Mouse (Mus musculus) kidney, embryonic 15.5 days (tissue): Measurements from ENCODE around the gene H2-T3. TPM values are rescaled to one million over a fixed set of nuclear protein-coding genes. Genes with fewer than 3 reads are reported as not detected.
A peak's percentile ranks its signal among the peaks of the same experiment; 100 is the strongest.
"Not testable (repeated sequence)": the region's sequence is repeated elsewhere in the genome, so short reads cannot be mapped to it uniquely, and the experiment has no call there.

Experiments used
- ATAC-seq: fragments of 200-750 bp; cut with Nextera tagmentation; replicated peaks from 2 replicates; pipeline ENCODE4 v1.8.0; 2017; ENCODE audit warnings: moderate TSS enrichment; ENCODE audit not compliant: low FRiP score
- H3K27ac ChIP-seq: fragments of 300-500 bp; sonication (generic); 2 replicates; pipeline ENCODE4 v1.5.1; 2015; ENCODE audit warnings: mild to moderate bottlenecking, inconsistent platforms
- H3K27me3 ChIP-seq: fragments of 300-500 bp; sonication (generic); 2 replicates; pipeline ENCODE4 v1.6.1; 2015; ENCODE audit warnings: inconsistent platforms
- H3K36me3 ChIP-seq: fragments of 300-500 bp; sonication (generic); 2 replicates; pipeline ENCODE4 v1.6.1; 2015; ENCODE audit warnings: inconsistent platforms
- H3K4me1 ChIP-seq: fragments of 300-500 bp; sonication (generic); 2 replicates; pipeline ENCODE4 v1.6.1; 2015; ENCODE audit warnings: inconsistent platforms
- H3K4me2 ChIP-seq: fragments of 300-500 bp; sonication (generic); 2 replicates; pipeline ENCODE4 v1.6.1; 2015; ENCODE audit warnings: moderate library complexity, mild to moderate bottlenecking, inconsistent platforms
- H3K4me3 ChIP-seq: fragments of 300-500 bp; sonication (generic); replicated peaks from 2 replicates; pipeline ENCODE4 v1.5.1; 2015; ENCODE audit warnings: mild to moderate bottlenecking, inconsistent platforms
- H3K9ac ChIP-seq: fragments of 300-500 bp; sonication (generic); 2 replicates; pipeline ENCODE4 v1.6.1; 2015; ENCODE audit warnings: mild to moderate bottlenecking, inconsistent platforms
- H3K9me3 ChIP-seq: fragments of 300-500 bp; sonication (generic); replicated peaks from 2 replicates; pipeline ENCODE4 v1.6.1; 2016; ENCODE audit warnings: inconsistent platforms
- WGBS: fragments of 180-500 bp; shearing (Covaris S2); methylation state at CpG from one replicate; pipeline ENCODE4 v1.1.7; 2015; ENCODE audit warnings: mixed read lengths; 5-methylcytosine and 5-hydroxymethylcytosine counted together
- polyA plus RNA-seq: library from polyadenylated mRNA; unstranded; fragments of >200 nt; fragmentation: Nextera tagmentation; extraction: Ambion mirVana; gene quantifications from 2 replicates; pipeline ENCODE4 v1.2.1, GENCODE M21; 2015

H2-T3 gene
- polyA plus RNA-seq = not detected in 2 replicates

- Histone ChIP-seq H3K4me2 (no peak within 1 kb of the TSS), H3K4me3 (no peak within 1 kb of the TSS), H3K27me3 (peaks cover 85% of the 10 kb centered on the region), H3K9ac (no peak within 1 kb of the TSS), H3K9me3 (no peaks in the 10 kb centered on the region), H3K4me1 (no peaks in the 10 kb centered on the region), H3K27ac (no peak within 1 kb of the TSS), H3K36me3 (no peaks in the 10 kb centered on the region)
- WGBS = 67% methylated on average over 2 of the region's 2 CpGs
- no peak for ATAC-seq
Observed at GRCm38 (mm10) chr17:36190169-36190507, at the start of gene H2-T3. H2-T3 (minus strand) TSS chr17:36190287.

GRCm38 (mm10) chr17:36237321-36237921, 47.3 kb upstream of the H2-T3 start:
- H3K4me2 ChIP-seq = peak overlapping the region; percentile 65
- H3K9me3 ChIP-seq = no peaks in the 10 kb centered on the region
- no peaks in the 10 kb centered on the region for H3K36me3 ChIP-seq
- H3K4me3 ChIP-seq = peak overlapping the region; percentile 36
- H3K9ac ChIP-seq = peak overlapping the region; percentile 38; the same call in 1 of the 2 replicates
- 0 out of 2 replicates have a peak, but pooled peaks have one; percentile 33 for ATAC-seq
- no peak overlapping the region for H3K27ac ChIP-seq
- WGBS = 2% methylated on average over 27 of the region's 27 CpGs
- H3K4me1 ChIP-seq = peaks cover 13% of the 10 kb centered on the region
- peaks cover 48% of the 10 kb centered on the region for H3K27me3 ChIP-seq

GRCm38 (mm10) chr17:36235300-36235699, 45.2 kb upstream of the H2-T3 start:
- H3K9me3 ChIP-seq, H3K4me1 ChIP-seq, H3K36me3 ChIP-seq, H3K4me2 ChIP-seq, H3K9ac ChIP-seq, ATAC-seq, H3K4me3 ChIP-seq, H3K27ac ChIP-seq: not testable (repeated sequence)
- H3K27me3 ChIP-seq = peaks cover 35% of the 10 kb centered on the region
- WGBS = 27% methylated on average over 9 of the region's 9 CpGs

GRCm38 (mm10) chr17:36233572-36233971, 43.5 kb upstream of the H2-T3 start:
- no peak overlapping the region for H3K27ac ChIP-seq
- H3K36me3 ChIP-seq = no peaks in the 10 kb centered on the region
- H3K4me3 ChIP-seq = no peak overlapping the region
- 85% methylated on average over 5 of the region's 5 CpGs for WGBS
- peaks cover 27% of the 10 kb centered on the region for H3K27me3 ChIP-seq
- no peak overlapping the region for H3K9ac ChIP-seq
- no peak for ATAC-seq
- H3K9me3 ChIP-seq = no peaks in the 10 kb centered on the region
- peaks cover 6% of the 10 kb centered on the region for H3K4me1 ChIP-seq
- no peak overlapping the region for H3K4me2 ChIP-seq

GRCm38 (mm10) chr17:36231318-36231717, 41.2 kb upstream of the H2-T3 start:
- no peaks in the 10 kb centered on the region for H3K9me3 ChIP-seq
- H3K9ac ChIP-seq = no peak overlapping the region
- ATAC-seq = no peak
- no peaks in the 10 kb centered on the region for H3K4me1 ChIP-seq
- no peak overlapping the region for H3K4me3 ChIP-seq
- H3K36me3 ChIP-seq = no peaks in the 10 kb centered on the region
- H3K4me2 ChIP-seq = no peak overlapping the region
- H3K27me3 ChIP-seq = peaks cover 6% of the 10 kb centered on the region
- WGBS = 8% methylated on average over 35 of the region's 36 CpGs
- no peak overlapping the region for H3K27ac ChIP-seq

- ATAC-seq = no peak
Observed at GRCm38 (mm10) chr17:36229046-36229445, 39.0 kb upstream of the H2-T3 start.

GRCm38 (mm10) chr17:36226921-36227320, 36.8 kb upstream of the H2-T3 start:
- H3K9me3 ChIP-seq = no peaks in the 10 kb centered on the region
- no peak overlapping the region for H3K4me2 ChIP-seq
- H3K27me3 ChIP-seq = peaks cover 34% of the 10 kb centered on the region
- H3K4me3 ChIP-seq = no peak overlapping the region
- H3K4me1 ChIP-seq = no peaks in the 10 kb centered on the region
- H3K9ac ChIP-seq = no peak overlapping the region
- no peak overlapping the region for H3K27ac ChIP-seq
- WGBS = 12% methylated on average over 8 of the region's 8 CpGs
- no peak for ATAC-seq
- H3K36me3 ChIP-seq = no peaks in the 10 kb centered on the region

More at GRCm38 (mm10) chr17:36229046-36229445, 39.0 kb upstream of the H2-T3 start:
- Histone ChIP-seq H3K9me3 (no peaks in the 10 kb centered on the region), H3K4me3 (no peak overlapping the region), H3K36me3 (no peaks in the 10 kb centered on the region), H3K27ac (no peak overlapping the region), H3K27me3 (peaks cover 20% of the 10 kb centered on the region), H3K4me2 (no peak overlapping the region), H3K9ac (no peak overlapping the region), H3K4me1 (no peaks in the 10 kb centered on the region)
- 8% methylated on average over 5 of the region's 5 CpGs for WGBS

GRCm38 (mm10) chr17:36225231-36225824, 35.2 kb upstream of the H2-T3 start:
- no peak overlapping the region for H3K4me3 ChIP-seq
- 10% methylated on average over 9 of the region's 9 CpGs for WGBS
- H3K36me3 ChIP-seq = no peaks in the 10 kb centered on the region
- H3K4me1 ChIP-seq = no peaks in the 10 kb centered on the region
- H3K9me3 ChIP-seq = no peaks in the 10 kb centered on the region
- H3K27ac ChIP-seq = no peak overlapping the region
- H3K27me3 ChIP-seq = peaks cover 50% of the 10 kb centered on the region
- H3K9ac ChIP-seq = no peak overlapping the region
- no peak for ATAC-seq
- H3K4me2 ChIP-seq = no peak overlapping the region

GRCm38 (mm10) chr17:36224451-36224850, 34.4 kb upstream of the H2-T3 start:
- peaks cover 57% of the 10 kb centered on the region for H3K27me3 ChIP-seq
- H3K9me3 ChIP-seq = no peaks in the 10 kb centered on the region
- no peak overlapping the region for H3K27ac ChIP-seq
- no peak overlapping the region for H3K4me3 ChIP-seq
- WGBS = 45% methylated on average over 3 of the region's 3 CpGs
- H3K4me1 ChIP-seq = no peaks in the 10 kb centered on the region
- ATAC-seq = no peak
- H3K36me3 ChIP-seq = no peaks in the 10 kb centered on the region
- H3K4me2 ChIP-seq = no peak overlapping the region
- H3K9ac ChIP-seq = no peak overlapping the region

GRCm38 (mm10) chr17:36218594-36219155, 28.6 kb upstream of the H2-T3 start:
- 68% methylated on average over 5 of the region's 5 CpGs for WGBS
- no peak overlapping the region for H3K27ac ChIP-seq
- no peaks in the 10 kb centered on the region for H3K9me3 ChIP-seq
- no peak overlapping the region for H3K4me2 ChIP-seq
- no peaks in the 10 kb centered on the region for H3K36me3 ChIP-seq
- H3K9ac ChIP-seq = no peak overlapping the region
- H3K4me3 ChIP-seq = no peak overlapping the region
- peaks cover 89% of the 10 kb centered on the region for H3K27me3 ChIP-seq
- no peaks in the 10 kb centered on the region for H3K4me1 ChIP-seq
- ATAC-seq = no peak

GRCm38 (mm10) chr17:36215586-36215985, 25.5 kb upstream of the H2-T3 start:
- no peak overlapping the region for H3K9ac ChIP-seq
- no peak overlapping the region for H3K4me3 ChIP-seq
- no peak for ATAC-seq
- H3K27ac ChIP-seq = no peak overlapping the region
- 4% methylated on average over 20 of the region's 20 CpGs for WGBS
- no peak overlapping the region for H3K4me2 ChIP-seq
- no peaks in the 10 kb centered on the region for H3K4me1 ChIP-seq
- H3K9me3 ChIP-seq = no peaks in the 10 kb centered on the region
- H3K36me3 ChIP-seq = no peaks in the 10 kb centered on the region
- H3K27me3 ChIP-seq = peaks cover 91% of the 10 kb centered on the region

GRCm38 (mm10) chr17:36206846-36207245, 16.8 kb upstream of the H2-T3 start:
- ATAC-seq = no peak

More at GRCm38 (mm10) chr17:36206846-36207245, 16.8 kb upstream of the H2-T3 start:
- Histone ChIP-seq H3K9ac (no peak overlapping the region), H3K4me2 (no peak overlapping the region), H3K4me1 (peaks cover 12% of the 10 kb centered on the region), H3K4me3 (no peak overlapping the region), H3K27me3 (peaks cover 93% of the 10 kb centered on the region), H3K36me3 (no peaks in the 10 kb centered on the region), H3K27ac (no peak overlapping the region), H3K9me3 (no peaks in the 10 kb centered on the region)
